14 mouse cellular contexts compared by ENCODE assay signal in the genomic region with DNA sequence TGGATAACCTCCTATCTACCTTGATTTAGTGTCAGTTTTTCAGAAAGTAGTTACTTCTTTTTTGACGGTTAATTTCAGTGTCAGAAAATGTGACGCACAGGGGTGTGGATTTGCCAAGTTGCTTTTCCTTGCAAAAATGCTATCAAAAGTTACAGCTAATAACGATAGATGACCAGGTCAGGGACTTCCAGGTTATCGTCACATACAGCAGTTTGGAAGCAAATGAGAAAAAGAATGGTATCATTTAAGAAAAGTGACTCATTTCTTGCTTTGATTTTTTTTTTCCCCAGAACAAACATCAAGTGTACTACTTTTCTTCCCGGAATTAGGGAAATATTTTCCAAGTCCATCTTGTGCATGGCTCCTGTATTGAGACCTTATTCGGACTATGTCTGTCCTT. TPM values are rescaled to one million over a fixed set of nuclear protein-coding genes. Genes with fewer than 3 reads are reported as not detected.
DNase-seq lines count a peak whose midpoint lies in the region; ATAC-seq and TF ChIP-seq lines count a peak whose summit lies in the region.
"Had no signal": no experiment of that assay in that cellular context is flagged by ENCODE, and none has a peak within 500 bp of the region (broad histone marks: within the 10 kb centered on the region; RNA-seq: fewer than 3 reads in every experiment).

No protein-coding gene starts in this region.

- no peak for ATAC-seq in heart, embryonic 14.5 days (ENCODE audit: insufficient number of reproducible peaks, insufficient read depth, low FRiP score, low read depth)
- ATAC-seq in lung, embryonic 16.5 days (ENCODE audit: low read depth), result no peak
- ATAC-seq in hindbrain, postnatal 0 days, result no peak
- ATAC-seq in stomach, embryonic 14.5 days (ENCODE audit: insufficient number of reproducible peaks, insufficient read depth, low FRiP score, low read depth), result no peak

- H3K4me3 ChIP-seq in heart, embryonic 14.5 days (ENCODE audit: control insufficient read depth in 1 of 2, insufficient read depth in 1 of 2, low read depth in 1 of 2, low read length in 2 of 2), result peak overlapping the region in 1 of 2 experiments; percentile 52; a peak in 3 of 4 replicates
- H3K4me3 ChIP-seq in lung, embryonic 16.5 days (ENCODE audit: low read length), result peak overlapping the region; percentile 22
- peak overlapping the region; percentile 47 for H3K4me3 ChIP-seq in hindbrain, postnatal 0 days (ENCODE audit: low read length)
- H3K4me3 ChIP-seq in stomach, embryonic 14.5 days (ENCODE audit: low read depth, low read length), result no peak overlapping the region

- peak overlapping the region; percentile 79 for H3K9ac ChIP-seq in heart, embryonic 14.5 days (ENCODE audit: low read length)
- H3K9ac ChIP-seq in lung, embryonic 16.5 days (ENCODE audit: low read length), result no peak overlapping the region
- no peak overlapping the region for H3K9ac ChIP-seq in hindbrain, postnatal 0 days (replicated peaks; ENCODE audit: low read length)
- no peak overlapping the region for H3K9ac ChIP-seq in stomach, embryonic 14.5 days (replicated peaks; ENCODE audit: low read depth, low read length)
- H3K9ac ChIP-seq: midbrain, embryonic 12.5 days had no signal

- H3K36me3 ChIP-seq in heart, embryonic 14.5 days (ENCODE audit: control insufficient read depth, insufficient read depth, low read length), result no peaks in the 10 kb centered on the region
- H3K36me3 ChIP-seq in lung, embryonic 16.5 days (ENCODE audit: control insufficient read depth, insufficient read depth, low read length), result no peaks in the 10 kb centered on the region
- H3K36me3 ChIP-seq in hindbrain, postnatal 0 days (ENCODE audit: insufficient read depth, low read length), result no peaks in the 10 kb centered on the region
- no peaks in the 10 kb centered on the region for H3K36me3 ChIP-seq in stomach, embryonic 14.5 days (ENCODE audit: control insufficient read depth, insufficient read depth, low read length)
- H3K36me3 ChIP-seq: midbrain, embryonic 12.5 days had no signal

- H3K27ac ChIP-seq in heart, embryonic 14.5 days (replicated peaks in 1 of 2; ENCODE audit: control insufficient read depth in 1 of 2, insufficient read depth in 1 of 2, low read depth in 2 of 2, low read length in 2 of 2), result peak overlapping the region in 1 of 2 experiments; percentile 70; a peak in 3 of 4 replicates
- no peak overlapping the region for H3K27ac ChIP-seq in lung, embryonic 16.5 days (ENCODE audit: low read length)
- H3K27ac ChIP-seq in hindbrain, postnatal 0 days, result no peak overlapping the region
- no peak overlapping the region for H3K27ac ChIP-seq in stomach, embryonic 14.5 days (ENCODE audit: low read length)

- H3K4me2 ChIP-seq in heart, embryonic 14.5 days (ENCODE audit: low read length), result peak overlapping the region; percentile 78
- H3K4me2 ChIP-seq in lung, embryonic 16.5 days (ENCODE audit: low read depth, low read length), result peak overlapping the region; percentile 40
- peak overlapping the region; percentile 71 for H3K4me2 ChIP-seq in hindbrain, postnatal 0 days (ENCODE audit: low read depth, low read length)
- peak overlapping the region; percentile 20; the same call in 1 of the 2 replicates for H3K4me2 ChIP-seq in stomach, embryonic 14.5 days (replicated peaks; ENCODE audit: low read depth, low read length)

- 65% methylated on average over 6 of the region's 6 CpGs for WGBS in heart, embryonic 14.5 days
- WGBS in lung, embryonic 16.5 days, result 82% methylated on average over 6 of the region's 6 CpGs
- 80% methylated on average over 6 of the region's 6 CpGs for WGBS in hindbrain, postnatal 0 days
- 80% methylated on average over 6 of the region's 6 CpGs for WGBS in stomach, embryonic 14.5 days

- DNase-seq in heart, adult 18-20 months, result no peak
- no peak for DNase-seq in lung, postnatal 36 days
- no peak for DNase-seq in hindbrain, postnatal 0 days (ENCODE audit: low spot score)
- no peak for DNase-seq in embryo, embryonic 10.5 days (ENCODE audit: low spot score)
- no peak for DNase-seq in kidney, postnatal 14 days
- DNase-seq: cerebellum, postnatal 10 days; thymus, adult 2 months had no signal

- peaks cover 6 to 9% of the 10 kb centered on the region in 2 experiments; a peak in 2 of 4 replicates for H3K4me1 ChIP-seq in heart, embryonic 14.5 days (ENCODE audit: control insufficient read depth in 2 of 2, insufficient read depth in 2 of 2, low read length in 2 of 2)
- H3K4me1 ChIP-seq in lung, embryonic 16.5 days (replicated peaks; ENCODE audit: control insufficient read depth, insufficient read depth, low read length), result peaks cover 7% of the 10 kb centered on the region
- no peaks in the 10 kb centered on the region; the same call in 1 of the 2 replicates for H3K4me1 ChIP-seq in hindbrain, postnatal 0 days (ENCODE audit: insufficient read depth, low read length)
- 0 out of 2 replicates have a peak, but pooled peaks cover 6% of the 10 kb centered on the region for H3K4me1 ChIP-seq in stomach, embryonic 14.5 days (ENCODE audit: control insufficient read depth, insufficient read depth, low read length)

- TF ChIP-seq CTCF in hindbrain, postnatal 0 days (IDR thresholded peaks at IDR 0.05; ENCODE audit: low read depth), result no peak

- H3K27me3 ChIP-seq in heart, embryonic 14.5 days (ENCODE audit: control insufficient read depth, insufficient read depth, low read length), result no peaks in the 10 kb centered on the region
- H3K27me3 ChIP-seq in lung, embryonic 16.5 days (ENCODE audit: control insufficient read depth, insufficient read depth, low read depth, low read length), result no peaks in the 10 kb centered on the region
- no peaks in the 10 kb centered on the region for H3K27me3 ChIP-seq in hindbrain, postnatal 0 days (ENCODE audit: insufficient read depth, low read length)
- H3K27me3 ChIP-seq in stomach, embryonic 14.5 days (ENCODE audit: control insufficient read depth, insufficient read depth, low read length), result no peaks in the 10 kb centered on the region
- H3K27me3 ChIP-seq: midbrain, embryonic 12.5 days had no signal

- H3K9me3 ChIP-seq in heart, embryonic 14.5 days (ENCODE audit: control insufficient read depth, low read length), result no peaks in the 10 kb centered on the region
- no peaks in the 10 kb centered on the region for H3K9me3 ChIP-seq in lung, embryonic 16.5 days (ENCODE audit: control insufficient read depth, low read length)
- no peaks in the 10 kb centered on the region for H3K9me3 ChIP-seq in hindbrain, postnatal 0 days (ENCODE audit: low read length)
- H3K9me3 ChIP-seq in stomach, embryonic 14.5 days (ENCODE audit: control insufficient read depth, low read depth, low read length), result no peaks in the 10 kb centered on the region
- H3K9me3 ChIP-seq: midbrain, embryonic 12.5 days had no signal

RNA-seq across cellular contexts. Expression of gene 4930455H04Rik, which starts 0.6 kb away (rescaled TPM):
- polyA plus RNA-seq in heart, embryonic 14.5 days (2014; fragmentation: Nextera tagmentation; extraction: Ambion mirVana), result not detected in 2 replicates
- total RNA-seq in heart, adult 18-20 months (2021), result under 1 TPM in 1 of 2 experiments, not detected in 1; 0.21 TPM
- not detected in 2 replicates for polyA plus RNA-seq in lung, embryonic 16.5 days (2015; fragmentation: Nextera tagmentation; extraction: Ambion mirVana)
- not detected in 2 replicates for total RNA-seq in hindbrain, postnatal 0 days (2014; rRNA removed)
- polyA plus RNA-seq in hindbrain, postnatal 0 days (2015; fragmentation: Nextera tagmentation; extraction: Ambion mirVana), result not detected in 2 replicates
- polyA plus RNA-seq in stomach, embryonic 14.5 days (2014; fragmentation: Nextera tagmentation; extraction: Ambion mirVana), result not detected in 2 replicates
- total RNA-seq: granulocyte monocyte progenitor cell, adult 5-6 weeks; left cerebral cortex, adult 8-10 months had no signal
- polyA plus RNA-seq: midbrain, embryonic 12.5 days; small intestine, adult 2 months; thymus, adult 2 months had no signal

RNA-seq across cellular contexts. Expression of gene Palmd, which starts 1.4 kb away (rescaled TPM):
- 17.7 and 18.6 TPM in 2 replicates for polyA plus RNA-seq in heart, embryonic 14.5 days (2014; fragmentation: Nextera tagmentation; extraction: Ambion mirVana)
- 10 to 100 TPM; 46.9 to 50.3 TPM for total RNA-seq in heart, adult 18-20 months (2021)
- polyA plus RNA-seq in lung, embryonic 16.5 days (2015; fragmentation: Nextera tagmentation; extraction: Ambion mirVana), result 9.8 and 11.7 TPM in 2 replicates
- 2.9 and 4.9 TPM in 2 replicates for total RNA-seq in hindbrain, postnatal 0 days (2014; rRNA removed)
- 9.1 and 9.7 TPM in 2 replicates for polyA plus RNA-seq in hindbrain, postnatal 0 days (2015; fragmentation: Nextera tagmentation; extraction: Ambion mirVana)
- polyA plus RNA-seq in stomach, embryonic 14.5 days (2014; fragmentation: Nextera tagmentation; extraction: Ambion mirVana), result 5.7 and 6.1 TPM in 2 replicates
- total RNA-seq: granulocyte monocyte progenitor cell, adult 5-6 weeks had no signal

Comparison
In these comparisons a context has a peak if more than half of its experiments do, and no peak if none do; other contexts are left out.
1. H3K4me2 ChIP-seq: peak in every context shown above with its lines; median percentile 78 in heart, embryonic 14.5 days; 71 in hindbrain, postnatal 0 days; 40 in lung, embryonic 16.5 days; 20 in stomach, embryonic 14.5 days.